Mouse (Mus musculus): Measurements from ENCODE around the gene Gm10031. TPM values are rescaled to one million over a fixed set of nuclear protein-coding genes. Genes with fewer than 3 reads are reported as not detected.

Gm10031 gene
- 28.9 to 33.3 TPM (median 31.9 TPM) in 4 replicates for total RNA-seq (2023)

GRCm38 (mm10) chr1:156523842-156524241 lies at the start of gene Gm10031:
Gm10031 (plus strand) TSS chr1:156524012.

DNA sequence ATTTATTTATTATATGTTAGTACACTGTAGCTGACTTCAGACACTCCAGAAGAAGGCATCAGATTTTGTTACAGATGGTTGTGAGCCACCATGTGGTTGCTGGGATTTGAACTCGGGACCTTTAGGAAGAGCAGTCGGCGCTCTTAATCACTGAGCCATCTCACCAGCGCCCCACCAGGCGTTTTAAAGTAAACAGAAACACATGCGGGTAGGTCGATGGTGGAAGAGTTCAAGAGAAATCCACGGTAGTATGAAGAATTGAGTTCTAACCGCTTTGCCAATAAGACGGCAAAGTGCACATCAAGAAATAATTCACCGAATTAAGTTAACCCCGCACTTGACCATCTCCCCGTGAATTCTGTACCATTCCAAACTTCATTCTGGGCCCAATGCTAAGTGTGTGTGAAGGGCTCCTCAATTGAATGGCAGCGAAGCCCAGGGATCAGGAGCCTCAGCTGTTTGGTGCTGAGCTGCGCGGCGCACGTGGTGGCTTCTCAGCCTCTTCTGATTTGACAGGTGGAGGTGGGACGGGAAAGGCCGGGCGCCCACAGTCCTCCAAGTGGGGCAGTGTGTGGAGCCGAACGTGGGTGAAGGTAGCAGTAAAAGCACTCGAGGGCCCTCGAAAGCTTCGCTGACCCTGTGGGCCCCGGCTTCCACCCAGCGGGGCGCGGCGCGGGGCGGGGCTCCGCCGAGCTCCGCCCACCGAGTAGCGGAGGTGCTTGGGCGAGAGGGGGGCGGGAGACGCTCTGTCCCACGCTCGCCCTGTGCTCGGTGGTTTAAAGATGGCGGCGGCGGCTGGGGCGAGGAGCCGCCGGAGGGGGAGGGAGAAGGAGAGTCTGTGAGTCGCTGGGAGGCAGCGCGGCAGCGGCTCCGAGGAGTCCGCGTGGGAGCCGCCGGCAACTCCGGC lies 34.5 kb downstream of the Gm10031 start, which contains the start of gene Abl2:
Abl2 (plus strand) TSS at position 763 of the 907 bp plus-strand sequence.

Other genes with a start within 250 kb of the Gm10031 start
- not detected in 4 replicates for gene Tdrd5, start 220.3 kb upstream of the Gm10031 start, total RNA-seq (2023)
- gene Nphs2, start 213.3 kb upstream of the Gm10031 start, total RNA-seq (2023) = not detected in 4 replicates
- 1,194 to 1,257 TPM (median 1,218 TPM) in 4 replicates for gene Gm2000, start 158.0 kb upstream of the Gm10031 start, total RNA-seq (2023)
- gene Axdnd1, start 102.9 kb upstream of the Gm10031 start, total RNA-seq (2023) = 0.31 to 0.69 TPM (median 0.64 TPM) in 3 of 4 replicates, not detected in the other
- 57.3 to 78.0 TPM (median 68.5 TPM) in 4 replicates for gene Soat1, start 49.7 kb upstream of the Gm10031 start, total RNA-seq (2023)
- 64.6 to 74.3 TPM (median 67.7 TPM) in 4 replicates for gene Abl2, start 34.8 kb downstream of the Gm10031 start, total RNA-seq (2023)
- 44.4 to 53.7 TPM (median 50.8 TPM) in 4 replicates for gene Tor3a, start 150.3 kb downstream of the Gm10031 start, total RNA-seq (2023)
- gene Fam20b, start 195.1 kb downstream of the Gm10031 start, total RNA-seq (2023) = 22.2 to 23.4 TPM (median 22.7 TPM) in 4 replicates